Mouse (Mus musculus) 416B (cell line): Measurements from ENCODE around the gene Gbp3.
"Not testable (repeated sequence)": the region's sequence is repeated elsewhere in the genome, so short reads cannot be mapped to it uniquely, and the experiment has no call there.

ENCODE experiments used
- DNase-seq: peaks from one replicate; pipeline ENCODE4 v3.0.0; 2011; ENCODE audit warnings: low read depth

Gbp3 gene

GRCm38 (mm10) chr3:142559632-142560228, at the start of gene Gbp3:
Gbp3 (plus strand) TSS chr3:142560026.
- peak; percentile 30 for DNase-seq

GRCm38 (mm10) chr3:142528116-142528515, 31.7 kb upstream of the Gbp3 start:
- no peak for DNase-seq

- no peak for DNase-seq
Measured at GRCm38 (mm10) chr3:142529597-142529996, 30.2 kb upstream of the Gbp3 start.

GRCm38 (mm10) chr3:142530087-142530953, 29.5 kb upstream of the Gbp3 start, which contains the start of gene Gbp7:
Gbp7 (plus strand) TSS chr3:142530342.
- peak; percentile 68 for DNase-seq

GRCm38 (mm10) chr3:142531595-142531994, 28.2 kb upstream of the Gbp3 start:
- no peak for DNase-seq

GRCm38 (mm10) chr3:142533185-142533584, 26.6 kb upstream of the Gbp3 start:
- DNase-seq: no peak

- no peak for DNase-seq
Measured at GRCm38 (mm10) chr3:142535667-142536066, 24.2 kb upstream of the Gbp3 start.

GRCm38 (mm10) chr3:142541391-142541790, 18.4 kb upstream of the Gbp3 start:
- DNase-seq: no peak

- not testable (repeated sequence) for DNase-seq
Measured at GRCm38 (mm10) chr3:142542776-142543175, 17.1 kb upstream of the Gbp3 start.

- no peak for DNase-seq
Measured at GRCm38 (mm10) chr3:142546690-142547089, 13.1 kb upstream of the Gbp3 start.

GRCm38 (mm10) chr3:142550052-142550676, 9.7 kb upstream of the Gbp3 start:
- peak; percentile 61 for DNase-seq

GRCm38 (mm10) chr3:142554601-142555000, 5.2 kb upstream of the Gbp3 start:
- DNase-seq: no peak

GRCm38 (mm10) chr3:142555623-142556022, 4.2 kb upstream of the Gbp3 start:
- DNase-seq: no peak

GRCm38 (mm10) chr3:142560296-142560948, 596 bp downstream of the Gbp3 start:
- DNase-seq: peak; percentile 91

- peak; percentile 27 for DNase-seq
Measured at GRCm38 (mm10) chr3:142561045-142561646, 1.3 kb downstream of the Gbp3 start.

- DNase-seq: no peak
Measured at GRCm38 (mm10) chr3:142561666-142562065, 1.8 kb downstream of the Gbp3 start.

GRCm38 (mm10) chr3:142567490-142567889, 7.7 kb downstream of the Gbp3 start:
- not testable (repeated sequence) for DNase-seq

GRCm38 (mm10) chr3:142570738-142571137, 10.9 kb downstream of the Gbp3 start:
- no peak for DNase-seq

- DNase-seq: no peak
Measured at GRCm38 (mm10) chr3:142577108-142577507, 17.3 kb downstream of the Gbp3 start.

GRCm38 (mm10) chr3:142578342-142578741, 18.5 kb downstream of the Gbp3 start:
- no peak for DNase-seq

- no peak for DNase-seq
Measured at GRCm38 (mm10) chr3:142583067-142583466, 23.2 kb downstream of the Gbp3 start.

GRCm38 (mm10) chr3:142587386-142587785, 27.6 kb downstream of the Gbp3 start:
- DNase-seq: no peak
